Mouse (Mus musculus): ENCODE measurements around the gene Evx2. TPM values are rescaled to one million over a fixed set of nuclear protein-coding genes. Genes with fewer than 3 reads are reported as not detected.

Evx2 gene
- total RNA-seq (2021), result not detected
- long read RNA-seq, experiment 1, result 0 reads
- long read RNA-seq, experiment 2, result 0 reads

- DNase-seq, result no peak
- intact Hi-C loops (cut with DNase I), result loop anchor here (2.0 to 10.0 kb wide), 4 partner anchors 195 to 1385 kb away; partner anchors contain the start of gene Sp9
Observed at GRCm38 (mm10) chr2:74659507-74660005, at the start of gene Evx2. Gene Evx2, minus strand, starts transcription at chr2:74659557.

- intact Hi-C loops (cut with DNase I), result loop anchor here (5.0 kb wide), 1 partner anchor 879 kb away; no protein-coding TSS in a partner anchor
- DNase-seq, result no peak
Observed at GRCm38 (mm10) chr2:74708676-74709075, 49.3 kb upstream of the Evx2 start.

- no peak for DNase-seq
- intact Hi-C loops (cut with DNase I), result loop anchor here (5.0 kb wide), 1 partner anchor 880 kb away; no protein-coding TSS in a partner anchor
Observed at GRCm38 (mm10) chr2:74707599-74707998, 48.2 kb upstream of the Evx2 start.

- intact Hi-C loops (cut with DNase I), result loop anchor here (5.0 kb wide), 1 partner anchor 881 kb away; no protein-coding TSS in a partner anchor
- no peak for DNase-seq
Observed at GRCm38 (mm10) chr2:74706393-74706960, 47.1 kb upstream of the Evx2 start.

GRCm38 (mm10) chr2:74705467-74706089 lies 46.2 kb upstream of the Evx2 start:
- intact Hi-C loops (cut with DNase I), result loop anchor here (5.0 kb wide), 1 partner anchor 882 kb away; no protein-coding TSS in a partner anchor
- no peak for DNase-seq

GRCm38 (mm10) chr2:74704999-74705466 lies 45.7 kb upstream of the Evx2 start:
- intact Hi-C loops (cut with DNase I), result loop anchor here (5.0 kb wide), 4 partner anchors 257 to 882 kb away; no protein-coding TSS in a partner anchor
- no peak for DNase-seq

GRCm38 (mm10) chr2:74704393-74704998 lies 45.1 kb upstream of the Evx2 start, which contains the start of gene Hoxd8:
Gene Hoxd8, plus strand, starts transcription at chr2:74704615.
- intact Hi-C loops (cut with DNase I), result loop anchor here (5.0 kb wide), 3 partner anchors 258 to 448 kb away; no protein-coding TSS in a partner anchor
- DNase-seq, result peak; percentile 66 to 70

- intact Hi-C loops (cut with DNase I), result loop anchor here (2.0 to 5.0 kb wide), 4 partner anchors 258 to 448 kb away; no protein-coding TSS in a partner anchor
- no peak for DNase-seq
Observed at GRCm38 (mm10) chr2:74703720-74704392, 44.5 kb upstream of the Evx2 start.

GRCm38 (mm10) chr2:74703317-74703716 lies 44.0 kb upstream of the Evx2 start:
- intact Hi-C loops (cut with DNase I), result loop anchor here (2.0 to 5.0 kb wide), 4 partner anchors 259 to 449 kb away; no protein-coding TSS in a partner anchor
- no peak for DNase-seq

- DNase-seq, result no peak
- intact Hi-C loops (cut with DNase I), result loop anchor here (2.0 to 5.0 kb wide), 4 partner anchors 259 to 449 kb away; no protein-coding TSS in a partner anchor
Observed at GRCm38 (mm10) chr2:74702820-74703219, 43.5 kb upstream of the Evx2 start.

- intact Hi-C loops (cut with DNase I), result loop anchor here (2.0 to 5.0 kb wide), 4 partner anchors 260 to 450 kb away; no protein-coding TSS in a partner anchor
- peak; percentile 64 to 67 for DNase-seq
Observed at GRCm38 (mm10) chr2:74701949-74702819, 42.8 kb upstream of the Evx2 start.

GRCm38 (mm10) chr2:74700546-74701112 lies 41.3 kb upstream of the Evx2 start:
- intact Hi-C loops (cut with DNase I), result loop anchor here (5.0 kb wide), 3 partner anchors 262 to 452 kb away; no protein-coding TSS in a partner anchor

GRCm38 (mm10) chr2:74699664-74700545 lies 40.5 kb upstream of the Evx2 start:
- intact Hi-C loops (cut with DNase I), result loop anchor here (5.0 kb wide), 4 partner anchors 262 to 612 kb away; no protein-coding TSS in a partner anchor
- DNase-seq, result no peak

More at GRCm38 (mm10) chr2:74700546-74701112, 41.3 kb upstream of the Evx2 start:
- no peak for DNase-seq

- intact Hi-C loops (cut with DNase I), result loop anchor here (5.0 kb wide), 1 partner anchor 613 kb away; no protein-coding TSS in a partner anchor
- DNase-seq, result no peak
Observed at GRCm38 (mm10) chr2:74699053-74699430, 39.7 kb upstream of the Evx2 start.

- intact Hi-C loops (cut with DNase I), result loop anchor here (5.0 kb wide), 1 partner anchor 614 kb away; no protein-coding TSS in a partner anchor
Observed at GRCm38 (mm10) chr2:74698201-74699052, 39.1 kb upstream of the Evx2 start.

GRCm38 (mm10) chr2:74697567-74698121 lies 38.3 kb upstream of the Evx2 start, which contains the start of gene Hoxd9:
Gene Hoxd9, plus strand, starts transcription at chr2:74697727.
- intact Hi-C loops (cut with DNase I), result loop anchor here (5.0 kb wide), 1 partner anchor 615 kb away; no protein-coding TSS in a partner anchor
- peak; percentile 71 to 73 for DNase-seq

More at GRCm38 (mm10) chr2:74698201-74699052, 39.1 kb upstream of the Evx2 start:
- DNase-seq, result peak; percentile 51 to 61

All from gastrocnemius, postnatal 36 days (tissue).